Mouse (Mus musculus): ENCODE measurements around the gene Fxyd5. TPM values are rescaled to one million over a fixed set of nuclear protein-coding genes. Genes with fewer than 3 reads are reported as not detected.

Gene Fxyd5
- polyA plus RNA-seq, 2 experiments, result 10.1 to 20.4 TPM

DNA sequence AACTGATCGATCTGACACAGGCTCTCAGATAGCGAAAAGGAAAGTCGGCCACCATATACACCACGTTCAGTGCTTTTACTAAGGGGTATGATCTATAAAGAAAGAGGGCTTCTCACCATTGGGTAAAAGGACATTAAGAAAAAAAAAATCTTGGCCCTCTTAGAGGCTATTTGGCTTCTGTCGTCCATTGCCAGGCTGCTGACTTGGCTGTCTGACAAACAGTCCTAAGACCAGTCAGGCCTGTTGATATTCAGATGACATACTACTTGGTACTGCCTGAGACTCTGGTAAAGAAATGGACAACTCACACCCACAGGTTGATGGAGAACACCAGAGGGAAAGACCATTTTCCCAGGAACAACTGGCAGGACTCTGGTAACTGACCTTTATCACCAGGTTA, 29.3 kb downstream of the Fxyd5 start:
- no peak overlapping the region for H3K9ac ChIP-seq (replicated peaks)
- no peaks in the 10 kb centered on the region for H3K27me3 ChIP-seq (ENCODE audit: control insufficient read depth, insufficient read depth, low read length)
- no peak overlapping the region for H3K27ac ChIP-seq
- 67% methylated on average over 5 of the region's 5 CpGs for WGBS (ENCODE audit: insufficient replicate concordance)
- ATAC-seq (ENCODE audit: insufficient read depth) (no peak), DNase-seq (ENCODE audit: low read depth in 3 of 3, low spot score in 3 of 3) (no peak)
- no peak overlapping the region for H3K4me3 ChIP-seq (ENCODE audit: insufficient read depth in 1 of 2, low read depth in 2 of 2, low read length in 2 of 2)
- TF ChIP-seq EP300 (IDR thresholded peaks at IDR 0.05; ENCODE audit: low read depth), result no peak
- TF ChIP-seq CTCF (IDR thresholded peaks at IDR 0.05; ENCODE audit: low read depth), result no peak
- peaks cover 0 to 4% of the 10 kb centered on the region in 2 experiments; a peak in 2 of 4 replicates for H3K4me1 ChIP-seq (replicated peaks; ENCODE audit: control insufficient read depth in 2 of 2, insufficient read depth in 2 of 2, low read length in 1 of 2)
- H3K9me3 ChIP-seq (ENCODE audit: control insufficient read depth, low read length), result no peaks in the 10 kb centered on the region
- no peak overlapping the region for H3K4me2 ChIP-seq (ENCODE audit: low read depth)
- no peaks in the 10 kb centered on the region for H3K36me3 ChIP-seq (replicated peaks; ENCODE audit: control insufficient read depth, insufficient read depth, low read depth)

- DNase-seq (ENCODE audit: low read depth in 3 of 3, low spot score in 3 of 3) (no peak), ATAC-seq (ENCODE audit: insufficient read depth) (no peak)
- no peak overlapping the region for H3K4me3 ChIP-seq (ENCODE audit: insufficient read depth in 1 of 2, low read depth in 2 of 2, low read length in 2 of 2)
- H3K36me3 ChIP-seq (replicated peaks; ENCODE audit: control insufficient read depth, insufficient read depth, low read depth), result no peaks in the 10 kb centered on the region
- H3K9ac ChIP-seq (replicated peaks), result no peak overlapping the region
- 53% methylated on average over 3 of the region's 3 CpGs for WGBS (ENCODE audit: insufficient replicate concordance)
- H3K27ac ChIP-seq, result no peak overlapping the region
- peaks cover 0 to 6% of the 10 kb centered on the region in 2 experiments; a peak in 2 of 4 replicates for H3K4me1 ChIP-seq (replicated peaks; ENCODE audit: control insufficient read depth in 2 of 2, insufficient read depth in 2 of 2, low read length in 1 of 2)
- H3K27me3 ChIP-seq (ENCODE audit: control insufficient read depth, insufficient read depth, low read length), result no peaks in the 10 kb centered on the region
- H3K4me2 ChIP-seq (ENCODE audit: low read depth), result no peak overlapping the region
- TF ChIP-seq CTCF (IDR thresholded peaks at IDR 0.05; ENCODE audit: low read depth) (no peak), EP300 (IDR thresholded peaks at IDR 0.05; ENCODE audit: low read depth) (no peak)
- H3K9me3 ChIP-seq (ENCODE audit: control insufficient read depth, low read length), result no peaks in the 10 kb centered on the region
These were observed 33.4 kb downstream of the Fxyd5 start for GRCm38 (mm10) chr7:31008889-31009288.

- Histone ChIP-seq H3K27ac (no peak overlapping the region), H3K4me2 (ENCODE audit: low read depth) (no peak overlapping the region), H3K27me3 (ENCODE audit: control insufficient read depth, insufficient read depth, low read length) (no peaks in the 10 kb centered on the region), H3K4me3 (ENCODE audit: insufficient read depth in 1 of 2, low read depth in 2 of 2, low read length in 2 of 2) (no peak overlapping the region), H3K9me3 (ENCODE audit: control insufficient read depth, low read length) (no peaks in the 10 kb centered on the region), H3K36me3 (replicated peaks; ENCODE audit: control insufficient read depth, insufficient read depth, low read depth) (no peaks in the 10 kb centered on the region), H3K4me1 (replicated peaks; ENCODE audit: control insufficient read depth in 2 of 2, insufficient read depth in 2 of 2, low read length in 1 of 2) (peaks cover 0 to 6% of the 10 kb centered on the region in 2 experiments; a peak in 2 of 4 replicates), H3K9ac (replicated peaks) (no peak overlapping the region)
- TF ChIP-seq CTCF (IDR thresholded peaks at IDR 0.05; ENCODE audit: low read depth), result no peak
- no peak for TF ChIP-seq EP300 (IDR thresholded peaks at IDR 0.05; ENCODE audit: low read depth)
- WGBS (ENCODE audit: insufficient replicate concordance), result 15% methylated on average over 1 of the region's 1 CpGs
- DNase-seq (ENCODE audit: low read depth in 3 of 3, low spot score in 3 of 3), result no peak
- no peak for ATAC-seq (ENCODE audit: insufficient read depth)
These were observed 34.1 kb downstream of the Fxyd5 start for GRCm38 (mm10) chr7:31008175-31008574.

DNA sequence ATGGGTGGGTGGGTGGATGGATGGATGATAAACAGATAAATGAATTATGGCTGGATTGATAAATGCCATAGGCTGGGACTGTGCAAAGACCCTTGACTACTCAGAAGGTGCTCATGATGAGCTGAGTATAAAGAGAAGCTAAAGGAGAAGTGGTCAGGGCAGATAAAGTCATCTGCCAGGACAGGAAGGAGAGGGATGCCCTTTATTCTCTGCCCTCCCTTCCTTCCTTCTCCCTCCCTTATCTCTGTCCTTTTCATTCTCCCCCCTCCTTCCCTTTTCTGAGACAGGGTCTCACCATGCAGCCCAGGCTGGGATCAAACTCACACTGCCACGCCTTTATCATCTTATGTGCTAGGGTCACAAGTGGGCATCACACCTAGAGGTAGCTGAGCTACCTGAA, 34.5 kb downstream of the Fxyd5 start:
- Histone ChIP-seq H3K4me1 (replicated peaks; ENCODE audit: control insufficient read depth in 2 of 2, insufficient read depth in 2 of 2, low read length in 1 of 2) (peaks cover 0 to 6% of the 10 kb centered on the region in 2 experiments; a peak in 2 of 4 replicates), H3K27ac (no peak overlapping the region), H3K9ac (replicated peaks) (no peak overlapping the region), H3K27me3 (ENCODE audit: control insufficient read depth, insufficient read depth, low read length) (no peaks in the 10 kb centered on the region), H3K9me3 (ENCODE audit: control insufficient read depth, low read length) (no peaks in the 10 kb centered on the region), H3K4me3 (ENCODE audit: insufficient read depth in 1 of 2, low read depth in 2 of 2, low read length in 2 of 2) (no peak overlapping the region), H3K36me3 (replicated peaks; ENCODE audit: control insufficient read depth, insufficient read depth, low read depth) (no peaks in the 10 kb centered on the region), H3K4me2 (ENCODE audit: low read depth) (no peak overlapping the region)
- TF ChIP-seq CTCF (IDR thresholded peaks at IDR 0.05; ENCODE audit: low read depth) (no peak), EP300 (IDR thresholded peaks at IDR 0.05; ENCODE audit: low read depth) (no peak)
- WGBS (ENCODE audit: insufficient replicate concordance), result 22% methylated on average over 1 of the region's 1 CpGs
- ATAC-seq (ENCODE audit: insufficient read depth), result no peak
- DNase-seq (ENCODE audit: low read depth in 3 of 3, low spot score in 3 of 3), result no peak

DNA sequence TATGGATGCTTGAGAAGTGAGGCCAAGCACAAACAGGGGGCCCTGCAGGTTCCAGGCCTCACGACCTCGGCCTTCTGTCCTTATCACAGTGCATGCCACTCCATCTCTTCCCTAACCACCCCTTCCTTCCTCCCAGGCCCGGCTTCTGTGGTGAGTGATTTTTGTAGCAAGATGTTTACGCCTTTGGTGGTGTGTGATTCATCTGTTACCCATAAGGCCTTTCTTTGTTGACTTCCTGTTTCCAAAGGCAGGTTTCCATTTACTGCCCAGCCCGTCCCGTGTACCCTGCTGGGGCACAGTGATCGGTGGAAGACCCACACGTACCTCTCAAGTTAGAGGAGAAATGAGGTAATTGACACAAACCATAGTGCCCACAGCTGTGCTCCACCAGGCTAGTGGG, 39.6 kb downstream of the Fxyd5 start:
- DNase-seq (ENCODE audit: low read depth in 3 of 3, low spot score in 3 of 3), result peak in 2 of 3 experiments; percentile 26 to 40
- 9% methylated on average over 8 of the region's 8 CpGs for WGBS (ENCODE audit: insufficient replicate concordance)
- TF ChIP-seq EP300 (IDR thresholded peaks at IDR 0.05; ENCODE audit: low read depth) (no peak), CTCF (IDR thresholded peaks at IDR 0.05; ENCODE audit: low read depth) (no peak)
- H3K27ac ChIP-seq, result no peak overlapping the region
- H3K4me2 ChIP-seq (ENCODE audit: low read depth), result no peak overlapping the region
- peaks cover 0 to 6% of the 10 kb centered on the region in 2 experiments; a peak in 2 of 4 replicates for H3K4me1 ChIP-seq (replicated peaks; ENCODE audit: control insufficient read depth in 2 of 2, insufficient read depth in 2 of 2, low read length in 1 of 2)
- ATAC-seq (ENCODE audit: insufficient read depth), result peak; percentile 50
- H3K9ac ChIP-seq (replicated peaks), result no peak overlapping the region
- H3K36me3 ChIP-seq (replicated peaks; ENCODE audit: control insufficient read depth, insufficient read depth, low read depth), result no peaks in the 10 kb centered on the region
- no peak overlapping the region for H3K4me3 ChIP-seq (ENCODE audit: insufficient read depth in 1 of 2, low read depth in 2 of 2, low read length in 2 of 2)
- no peaks in the 10 kb centered on the region for H3K27me3 ChIP-seq (ENCODE audit: control insufficient read depth, insufficient read depth, low read length)
- no peaks in the 10 kb centered on the region for H3K9me3 ChIP-seq (ENCODE audit: control insufficient read depth, low read length)
